Mouse (Mus musculus) gonadal fat pad, adult 2 months (tissue): Measurements from ENCODE around the gene Bpifb4. TPM values are rescaled to one million over a fixed set of nuclear protein-coding genes. Genes with fewer than 3 reads are reported as not detected.

Experiments used
- DNase-seq: peaks from one replicate; pipeline ENCODE4 v3.0.0-alpha.2; 2012; ENCODE audit warnings: low read depth
- polyA plus RNA-seq: library from polyadenylated mRNA; depleted of rRNA; stranded (reverse); fragments of >200 nt; gene quantifications from 2 replicates; pipeline ENCODE4 v1.2.3, GENCODE M21; 2012; rRNA removed

Bpifb4 gene
- polyA plus RNA-seq, 1 experiment: not detected

DNA sequence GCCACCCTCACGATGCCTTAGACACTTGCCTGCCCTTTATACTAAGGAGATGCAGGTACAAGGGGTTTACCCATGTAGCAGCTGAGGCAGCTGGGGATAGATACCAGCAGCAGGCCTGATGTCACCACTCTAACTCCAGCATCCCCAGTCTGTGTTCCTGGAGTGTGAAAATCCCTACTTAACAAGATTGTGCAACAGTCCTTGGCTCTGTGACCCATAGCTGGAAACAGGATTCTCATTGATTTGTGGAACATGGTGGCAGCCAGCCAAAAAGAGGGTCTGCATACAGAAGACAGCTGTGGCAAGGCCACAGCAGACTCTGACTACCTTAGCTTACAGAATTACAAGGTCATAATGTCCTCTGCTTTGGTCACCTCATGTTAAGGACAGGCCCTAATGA is 67.1 kb downstream of the Bpifb4 start:
- no peak for DNase-seq

DNA sequence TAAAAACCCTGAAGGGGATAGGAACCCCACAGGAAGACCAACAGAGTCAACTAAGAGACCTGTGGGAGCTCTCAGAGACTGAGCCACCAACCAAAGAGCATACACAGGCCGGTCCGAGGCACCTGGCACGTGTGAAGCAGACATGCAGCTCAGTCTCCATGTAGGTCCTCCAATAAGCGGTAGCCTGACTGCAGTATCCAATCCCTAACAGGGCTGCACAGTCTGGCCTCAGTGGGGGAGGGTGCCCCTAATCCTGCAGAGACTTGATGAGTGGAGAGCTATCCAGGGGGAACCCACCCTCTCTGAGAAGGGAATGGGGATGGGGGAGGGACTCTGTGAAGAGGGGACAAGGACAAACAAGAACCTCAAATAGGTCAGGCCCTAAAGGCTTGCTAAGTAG is 67.7 kb downstream of the Bpifb4 start:
- DNase-seq: no peak

DNA sequence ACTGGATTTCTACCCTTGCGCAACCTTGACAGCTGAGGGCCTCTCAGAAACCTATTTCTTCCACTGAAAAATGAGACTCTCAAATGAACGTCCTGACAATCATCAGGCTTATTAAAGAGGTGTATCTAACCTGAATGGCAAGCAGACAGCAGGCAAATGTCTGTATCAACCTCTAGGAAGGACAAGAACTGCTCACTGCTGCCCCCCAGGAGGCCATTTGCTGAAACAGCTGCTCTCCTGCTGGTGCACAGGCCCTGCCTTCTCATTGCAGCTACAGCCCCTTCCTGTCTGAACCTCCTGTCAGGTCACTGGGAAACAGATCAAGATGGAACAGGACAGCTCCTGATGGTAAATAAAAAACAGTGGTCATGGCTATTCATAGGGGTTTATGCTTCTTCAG is 68.3 kb downstream of the Bpifb4 start:
- DNase-seq: no peak

DNA sequence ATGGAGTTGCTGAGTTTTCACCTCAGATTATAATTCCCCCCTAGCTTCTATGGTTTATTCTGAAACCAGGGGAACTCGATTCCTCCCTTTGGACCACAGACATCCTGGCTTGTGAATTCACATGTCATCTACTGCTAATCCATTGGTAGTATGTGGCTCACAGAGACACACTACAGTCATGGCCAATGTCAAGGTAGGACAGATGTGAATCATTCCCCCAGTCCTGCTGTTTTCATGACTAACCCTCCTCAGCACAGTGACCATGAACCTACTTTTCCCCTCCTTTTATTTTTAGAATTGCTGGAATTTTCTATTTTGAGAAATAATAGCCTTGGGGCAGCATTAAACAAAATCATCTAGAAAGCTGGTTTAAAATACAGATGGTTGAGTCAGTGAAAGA is 69.4 kb downstream of the Bpifb4 start:
- DNase-seq: no peak

DNA sequence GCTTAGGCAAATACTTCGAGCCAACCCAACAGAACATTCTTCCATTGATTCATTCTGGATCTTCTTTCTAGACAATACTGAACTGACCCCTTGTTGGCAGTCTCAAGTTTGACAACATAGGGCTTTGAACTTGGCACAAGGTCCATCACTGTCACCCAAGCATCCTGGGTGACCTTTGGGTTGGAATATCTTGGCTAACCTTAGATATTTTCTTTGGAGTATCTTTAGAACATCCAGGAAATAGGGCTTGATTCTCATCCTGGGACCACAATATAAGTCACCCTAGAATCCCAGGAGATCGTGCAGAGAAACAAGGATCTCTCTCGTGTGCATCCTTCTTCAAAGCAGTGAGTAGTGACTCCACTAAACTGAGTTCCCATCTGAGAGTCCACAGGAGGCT is 70.0 kb downstream of the Bpifb4 start, which contains the start of gene Bpifa2:
Gene Bpifa2 (plus strand): TSS at position 301 of the 400 bp plus-strand sequence.
- no peak for DNase-seq

Other genes with a start within 250 kb of the Bpifb4 start
- not detected in 2 replicates for gene Dnmt3c, start 241.6 kb upstream of the Bpifb4 start, polyA plus RNA-seq
- gene Mapre1, start 196.9 kb upstream of the Bpifb4 start, polyA plus RNA-seq: 13.4 and 14.1 TPM in 2 replicates
- gene Efcab8, start 158.3 kb upstream of the Bpifb4 start, polyA plus RNA-seq: 1.7 and 3.9 TPM in 2 replicates
- 0.38 and 0.81 TPM in 2 replicates for gene Sun5, start 67.1 kb upstream of the Bpifb4 start, polyA plus RNA-seq
- gene Bpifb2, start 63.2 kb upstream of the Bpifb4 start, polyA plus RNA-seq: 0.05 TPM in 1 of 2 replicates, not detected in the other
- gene Bpifb6, start 37.8 kb upstream of the Bpifb4 start, polyA plus RNA-seq: 0.11 and 2.4 TPM in 2 replicates
- gene Bpifb3, start 20.0 kb upstream of the Bpifb4 start, polyA plus RNA-seq: 0.05 TPM in 1 of 2 replicates, not detected in the other
- not detected in 2 replicates for gene Bpifa6, start 36.7 kb downstream of the Bpifb4 start, polyA plus RNA-seq
- not detected in 2 replicates for gene Bpifa2, start 70.1 kb downstream of the Bpifb4 start, polyA plus RNA-seq
- 1.3 and 1.5 TPM in 2 replicates for gene Bpifa3, start 192.1 kb downstream of the Bpifb4 start, polyA plus RNA-seq
- gene Bpifa1, start 204.7 kb downstream of the Bpifb4 start, polyA plus RNA-seq: not detected in 2 replicates
- gene Bpifa5, start 224.4 kb downstream of the Bpifb4 start, polyA plus RNA-seq: not detected in 2 replicates